10 mouse cellular contexts compared by ENCODE assay signal in the genomic region with DNA sequence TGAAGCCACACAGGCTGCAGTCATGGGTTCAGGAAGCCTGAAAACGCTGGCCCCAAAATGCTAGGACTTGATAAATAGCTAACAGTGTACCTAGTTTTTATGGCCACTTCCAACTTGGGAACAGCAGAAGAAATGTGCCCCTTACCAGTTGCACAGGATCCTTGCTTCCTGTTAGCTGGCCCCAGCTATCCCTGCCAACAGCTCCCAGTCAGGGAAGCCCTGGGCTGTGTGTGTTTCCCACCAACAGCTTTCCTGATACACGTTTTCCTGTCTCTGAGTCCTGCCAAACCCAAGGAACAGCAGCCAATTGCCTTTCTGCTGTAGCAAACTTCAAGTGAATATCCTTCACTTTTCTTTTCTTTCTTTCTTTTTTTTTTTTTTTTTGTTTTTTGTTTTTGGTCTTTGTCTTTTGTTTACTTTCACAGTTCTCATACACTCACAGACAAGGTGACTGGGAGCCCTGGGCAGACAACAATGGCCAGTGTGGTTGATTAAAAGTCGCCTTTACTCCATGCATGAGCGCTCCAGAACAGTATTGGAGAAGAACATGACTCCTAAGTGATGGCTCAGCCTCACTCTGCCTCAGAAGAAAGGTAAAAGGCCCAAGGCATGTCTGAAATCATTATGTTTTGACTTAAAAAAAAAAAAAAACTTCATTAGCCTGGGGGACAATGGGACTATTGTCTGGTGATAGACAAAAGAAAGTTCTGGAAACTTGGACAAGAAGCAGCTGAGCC.
DNase-seq lines count a peak whose midpoint lies in the region; ATAC-seq lines count a peak whose summit lies in the region.
"Had no signal": no experiment of that assay in that cellular context is flagged by ENCODE, and none has a peak within 500 bp of the region (broad histone marks: within the 10 kb centered on the region; RNA-seq: fewer than 3 reads in every experiment).

No protein-coding gene starts in this region.

- H3K27me3 ChIP-seq in hindbrain, embryonic 10.5 days (ENCODE audit: insufficient read depth, poor library complexity, severe bottlenecking): peaks cover 4% of the 10 kb centered on the region
- no peaks in the 10 kb centered on the region for H3K27me3 ChIP-seq in hindbrain, embryonic 12.5 days
- no peaks in the 10 kb centered on the region for H3K27me3 ChIP-seq in midbrain, embryonic 10.5 days (ENCODE audit: low read depth, poor library complexity, severe bottlenecking)
- no peaks in the 10 kb centered on the region for H3K27me3 ChIP-seq in midbrain, embryonic 16.5 days (ENCODE audit: control insufficient read depth, insufficient read depth, low read depth, low read length)
- H3K27me3 ChIP-seq in heart, embryonic 16.5 days (ENCODE audit: control insufficient read depth, insufficient read depth, low read length): no peaks in the 10 kb centered on the region
- H3K27me3 ChIP-seq: CH12.LX had no signal

- H3K4me2 ChIP-seq in hindbrain, embryonic 12.5 days (replicated peaks): no peak overlapping the region
- no peak overlapping the region for H3K4me2 ChIP-seq in midbrain, embryonic 16.5 days (ENCODE audit: low read length)
- H3K4me2 ChIP-seq in heart, embryonic 16.5 days (ENCODE audit: low read depth, low read length): no peak overlapping the region

- no peak for ATAC-seq in hindbrain, embryonic 12.5 days (ENCODE audit: low FRiP score)
- ATAC-seq in midbrain, embryonic 16.5 days: no peak
- no peak; the same call in 1 of the 2 replicates for ATAC-seq in heart, embryonic 16.5 days (replicated peaks; ENCODE audit: extremely low read depth, insufficient read depth, low FRiP score)

- no peak for DNase-seq in hindbrain, embryonic 10.5 days (ENCODE audit: low spot score)
- no peak for DNase-seq in midbrain, embryonic 10.5 days (ENCODE audit: low spot score)
- peak; percentile 81 for DNase-seq in retina, postnatal 1 day
- DNase-seq in spleen, adult 18-20 months: no peak
- DNase-seq in testis, postnatal 10 days (ENCODE audit: low spot score): no peak
- DNase-seq: right cerebral cortex, postnatal 4 days had no signal

- H3K4me3 ChIP-seq in hindbrain, embryonic 10.5 days: no peak overlapping the region
- no peak overlapping the region for H3K4me3 ChIP-seq in hindbrain, embryonic 12.5 days
- no peak overlapping the region for H3K4me3 ChIP-seq in midbrain, embryonic 10.5 days
- H3K4me3 ChIP-seq in midbrain, embryonic 16.5 days (ENCODE audit: low read depth, low read length): no peak overlapping the region
- H3K4me3 ChIP-seq in heart, embryonic 16.5 days (ENCODE audit: low read length): no peak overlapping the region

- H3K36me3 ChIP-seq in hindbrain, embryonic 10.5 days: no peaks in the 10 kb centered on the region
- no peaks in the 10 kb centered on the region for H3K36me3 ChIP-seq in hindbrain, embryonic 12.5 days
- H3K36me3 ChIP-seq in midbrain, embryonic 10.5 days: no peaks in the 10 kb centered on the region
- no peaks in the 10 kb centered on the region for H3K36me3 ChIP-seq in midbrain, embryonic 16.5 days (ENCODE audit: control insufficient read depth, insufficient read depth, low read length)
- H3K36me3 ChIP-seq in heart, embryonic 16.5 days (ENCODE audit: control insufficient read depth, insufficient read depth): no peaks in the 10 kb centered on the region

- peaks cover 28% of the 10 kb centered on the region for H3K4me1 ChIP-seq in hindbrain, embryonic 10.5 days (replicated peaks)
- H3K4me1 ChIP-seq in hindbrain, embryonic 12.5 days: peaks cover 18% of the 10 kb centered on the region
- peaks cover 27% of the 10 kb centered on the region for H3K4me1 ChIP-seq in midbrain, embryonic 10.5 days
- peaks cover 18% of the 10 kb centered on the region for H3K4me1 ChIP-seq in midbrain, embryonic 16.5 days (ENCODE audit: control insufficient read depth, insufficient read depth, low read length)
- peaks cover 22% of the 10 kb centered on the region for H3K4me1 ChIP-seq in heart, embryonic 16.5 days (ENCODE audit: control insufficient read depth, insufficient read depth, low read length)

- 44% methylated on average over 4 of the region's 4 CpGs for WGBS in hindbrain, embryonic 10.5 days
- 40% methylated on average over 4 of the region's 4 CpGs for WGBS in hindbrain, embryonic 12.5 days
- WGBS in midbrain, embryonic 10.5 days: 45% methylated on average over 4 of the region's 4 CpGs
- 52% methylated on average over 4 of the region's 4 CpGs for WGBS in midbrain, embryonic 16.5 days
- 68% methylated on average over 4 of the region's 4 CpGs for WGBS in heart, embryonic 16.5 days

- H3K9ac ChIP-seq in hindbrain, embryonic 12.5 days: no peak overlapping the region
- H3K9ac ChIP-seq in midbrain, embryonic 16.5 days (ENCODE audit: low read depth, low read length): no peak overlapping the region
- no peak overlapping the region for H3K9ac ChIP-seq in heart, embryonic 16.5 days (ENCODE audit: low read length)

- H3K27ac ChIP-seq in hindbrain, embryonic 10.5 days: peak overlapping the region; percentile 73
- H3K27ac ChIP-seq in hindbrain, embryonic 12.5 days: no peak overlapping the region
- H3K27ac ChIP-seq in midbrain, embryonic 10.5 days (replicated peaks): peak overlapping the region; percentile 52
- no peak overlapping the region for H3K27ac ChIP-seq in midbrain, embryonic 16.5 days (ENCODE audit: low read length)
- peak overlapping the region; percentile 59 for H3K27ac ChIP-seq in heart, embryonic 16.5 days (ENCODE audit: low read length)

- no peaks in the 10 kb centered on the region for H3K9me3 ChIP-seq in hindbrain, embryonic 10.5 days
- H3K9me3 ChIP-seq in hindbrain, embryonic 12.5 days (replicated peaks): no peaks in the 10 kb centered on the region
- H3K9me3 ChIP-seq in midbrain, embryonic 10.5 days (replicated peaks): no peaks in the 10 kb centered on the region
- H3K9me3 ChIP-seq in midbrain, embryonic 16.5 days (replicated peaks; ENCODE audit: control insufficient read depth, low read length, poor library complexity, severe bottlenecking): no peaks in the 10 kb centered on the region
- H3K9me3 ChIP-seq in heart, embryonic 16.5 days (replicated peaks; ENCODE audit: control insufficient read depth, low read length): no peaks in the 10 kb centered on the region

Comparison
In these comparisons a context has a peak if more than half of its experiments do, and no peak if none do; other contexts are left out.
1. H3K27ac ChIP-seq: peak in hindbrain, embryonic 10.5 days (single experiment), midbrain, embryonic 10.5 days (single experiment) and heart, embryonic 16.5 days (single experiment); none in hindbrain, embryonic 12.5 days (single experiment) and midbrain, embryonic 16.5 days (single experiment).